Mouse (Mus musculus) liver, adult 2 months (tissue): ENCODE results near the gene Phkg1. TPM values are rescaled to one million over a fixed set of nuclear protein-coding genes. Genes with fewer than 3 reads are reported as not detected.

ENCODE experiments used
- DNase-seq: peaks from one replicate; pipeline ENCODE4 v3.0.0-alpha.2; 2011; ENCODE audit warnings: low read depth, low spot score; ENCODE audit errors: extremely low read depth
- H3K27ac ChIP-seq: fragments of 200-500 bp; replicated peaks from 2 replicates; pipeline ENCODE4 v1.5.1; 2012; ENCODE audit warnings: low read depth, mild to moderate bottlenecking, control low read depth, inconsistent platforms, low read length; ENCODE audit not compliant: insufficient read depth
- H3K27me3 ChIP-seq: fragments of 200-500 bp; 2 replicates; pipeline ENCODE4 v1.6.1; 2012; ENCODE audit warnings: mild to moderate bottlenecking, moderate library complexity, low read length, inconsistent platforms; ENCODE audit not compliant: control insufficient read depth, insufficient read depth
- H3K36me3 ChIP-seq: fragments of 200-500 bp; 2 replicates; pipeline ENCODE4 v1.6.1; 2012; ENCODE audit warnings: low read length, inconsistent platforms; ENCODE audit not compliant: control insufficient read depth, insufficient read depth
- H3K4me1 ChIP-seq: fragments of 200-500 bp; 2 replicates; pipeline ENCODE4 v1.6.1; 2011; ENCODE audit warnings: low read length; ENCODE audit not compliant: control insufficient read depth, insufficient read depth
- H3K4me3 ChIP-seq: fragments of 200-500 bp; 2 replicates; pipeline ENCODE4 v1.5.1; 2011; ENCODE audit warnings: low read depth, mild to moderate bottlenecking, control low read depth, low read length, moderate library complexity; ENCODE audit not compliant: insufficient read depth
- H3K79me2 ChIP-seq: fragments of 200-500 bp; 2 replicates; pipeline ENCODE4 v1.6.1; 2012; ENCODE audit warnings: inconsistent platforms, mild to moderate bottlenecking, low read length, moderate library complexity; ENCODE audit not compliant: control insufficient read depth, insufficient read depth
- H3K9ac ChIP-seq: fragments of 200-500 bp; 2 replicates; pipeline ENCODE4 v1.6.1; 2012; ENCODE audit warnings: low read depth, mild to moderate bottlenecking, control low read depth, inconsistent platforms, low read length
- CTCF ChIP-seq: fragments of 200-500 bp; IDR thresholded peaks from 2 replicates; pipeline ENCODE4 v1.5.1; 2011; ENCODE audit warnings: low read depth, low read length, control low read depth
- POLR2A ChIP-seq: fragments of 200-500 bp; IDR thresholded peaks from 2 replicates; pipeline ENCODE4 v1.6.1; 2011; ENCODE audit warnings: low read length, control low read depth; ENCODE audit not compliant: insufficient read depth; ENCODE audit errors: extremely low read depth
- WGBS: fragments of 180-500 bp; shearing (Covaris S2); methylation state at CpG from one replicate; pipeline ENCODE4 v1.1.7; 2018; 5-methylcytosine and 5-hydroxymethylcytosine counted together
- polyA plus RNA-seq: library from polyadenylated mRNA; depleted of rRNA; stranded (reverse); fragments of >200 nt; gene quantifications from 2 replicates; pipeline ENCODE4 v1.2.3, GENCODE M21; 2012
- total RNA-seq: library from RNA; depleted of rRNA; stranded (reverse); fragments of >200 nt; gene quantifications from 2 replicates; pipeline ENCODE4 v1.2.3, GENCODE M21; 2014

Phkg1 gene
- total and polyA plus RNA-seq, 2 experiments, result 0.15 to 0.28 TPM

GRCm38 (mm10) chr5:129940736-129941494 is 42.6 kb upstream of the Phkg1 start:
- H3K79me2 ChIP-seq, result peaks cover 11% of the 10 kb centered on the region; the same call in 1 of the 2 replicates
- H3K9ac ChIP-seq, result no peak overlapping the region
- no peaks in the 10 kb centered on the region; the same call in 1 of the 2 replicates for H3K36me3 ChIP-seq
- H3K27me3 ChIP-seq, result no peaks in the 10 kb centered on the region
- 0 out of 2 replicates have a peak overlapping the region, but pooled peaks have one; percentile 8 for H3K27ac ChIP-seq
- no peak for TF ChIP-seq CTCF
- TF ChIP-seq POLR2A, result no peak
- H3K4me1 ChIP-seq, result peaks cover 3% of the 10 kb centered on the region; the same call in 1 of the 2 replicates
- DNase-seq, result no peak
- WGBS, result 6% methylated on average over 9 of the region's 9 CpGs
- peak overlapping the region; percentile 51 for H3K4me3 ChIP-seq

- DNase-seq, result no peak
- 59% methylated on average over 2 of the region's 2 CpGs for WGBS
- no peaks in the 10 kb centered on the region for H3K36me3 ChIP-seq
- peaks cover 3% of the 10 kb centered on the region; the same call in 1 of the 2 replicates for H3K4me1 ChIP-seq
- peaks cover 7% of the 10 kb centered on the region; the same call in 1 of the 2 replicates for H3K79me2 ChIP-seq
- no peak overlapping the region for H3K9ac ChIP-seq
- H3K27ac ChIP-seq, result no peak overlapping the region
- no peaks in the 10 kb centered on the region for H3K27me3 ChIP-seq
- no peak for TF ChIP-seq POLR2A
- TF ChIP-seq CTCF, result no peak
- H3K4me3 ChIP-seq, result no peak overlapping the region
Measured at GRCm38 (mm10) chr5:129940281-129940680, 41.9 kb upstream of the Phkg1 start.

DNA sequence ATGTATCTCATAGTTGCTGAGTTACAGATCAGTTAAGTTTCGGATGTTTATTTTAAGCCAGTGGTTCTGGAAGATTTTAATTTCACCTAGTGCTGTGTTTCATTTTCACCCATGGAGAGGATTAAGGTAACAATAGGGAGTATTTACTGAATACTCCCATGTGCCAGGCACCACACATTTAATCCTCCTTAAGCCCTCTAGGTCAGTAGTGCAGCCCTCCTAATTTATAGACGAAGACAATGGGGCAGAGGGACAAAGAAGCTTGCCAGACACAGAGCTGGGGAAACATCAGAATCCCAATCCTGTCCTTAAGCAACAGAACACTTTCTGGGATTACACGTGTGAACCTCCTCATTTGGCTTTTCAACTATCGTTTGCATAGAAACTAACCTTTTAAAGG is 38.6 kb upstream of the Phkg1 start:
- WGBS, result 75% methylated on average over 4 of the region's 4 CpGs

GRCm38 (mm10) chr5:129929924-129930855 is 31.8 kb upstream of the Phkg1 start:
- no peaks in the 10 kb centered on the region for H3K36me3 ChIP-seq
- no peak overlapping the region for H3K4me3 ChIP-seq
- DNase-seq, result peak; percentile 82
- no peaks in the 10 kb centered on the region for H3K79me2 ChIP-seq
- H3K4me1 ChIP-seq, result peaks cover 6% of the 10 kb centered on the region; the same call in 1 of the 2 replicates
- 0 out of 2 replicates have a peak overlapping the region, but pooled peaks have one; percentile 4 for H3K9ac ChIP-seq
- H3K27ac ChIP-seq, result no peak overlapping the region; the same call in 1 of the 2 replicates
- H3K27me3 ChIP-seq, result no peaks in the 10 kb centered on the region
- 42% methylated on average over 9 of the region's 9 CpGs for WGBS
- TF ChIP-seq POLR2A (no peak), CTCF (no peak)

More for the DNA sequence above, 38.6 kb upstream of the Phkg1 start:
- no peaks in the 10 kb centered on the region for H3K79me2 ChIP-seq
- H3K4me1 ChIP-seq, result no peaks in the 10 kb centered on the region
- H3K4me3 ChIP-seq, result no peak overlapping the region
- no peak overlapping the region for H3K27ac ChIP-seq
- no peaks in the 10 kb centered on the region for H3K27me3 ChIP-seq
- TF ChIP-seq POLR2A (no peak), CTCF (no peak)
- DNase-seq, result no peak
- H3K36me3 ChIP-seq, result no peaks in the 10 kb centered on the region
- H3K9ac ChIP-seq, result no peak overlapping the region

GRCm38 (mm10) chr5:129925933-129926332 is 27.6 kb upstream of the Phkg1 start:
- Histone ChIP-seq H3K4me3 (no peak overlapping the region), H3K4me1 (peaks cover 6% of the 10 kb centered on the region; the same call in 1 of the 2 replicates), H3K36me3 (no peaks in the 10 kb centered on the region), H3K27me3 (no peaks in the 10 kb centered on the region), H3K9ac (no peak overlapping the region), H3K27ac (no peak overlapping the region), H3K79me2 (no peaks in the 10 kb centered on the region)
- TF ChIP-seq CTCF, result no peak
- no peak for TF ChIP-seq POLR2A
- no peak for DNase-seq
- WGBS, result 54% methylated on average over 5 of the region's 5 CpGs
